Mouse (Mus musculus) forelimb bud, embryonic 11.5 days (tissue): ENCODE results near the gene Grap.

Experiments
- DNase-seq: peaks from one replicate; pipeline ENCODE4 v3.0.0-alpha.2; 2012; ENCODE audit warnings: low read depth, low spot score

Grap gene

GRCm38 (mm10) chr11:61683907-61684731 is 31.1 kb downstream of the Grap start, which contains the start of gene Fam83g:
Gene Fam83g, plus strand, starts transcription at chr11:61684091.
- DNase-seq: peak; percentile 34

GRCm38 (mm10) chr11:61685119-61685725 is 32.2 kb downstream of the Grap start:
- no peak for DNase-seq

- no peak for DNase-seq
Measured at GRCm38 (mm10) chr11:61686141-61686540, 33.1 kb downstream of the Grap start.

- DNase-seq: no peak
Measured at GRCm38 (mm10) chr11:61686906-61687453, 33.9 kb downstream of the Grap start.

- DNase-seq: no peak
Measured at GRCm38 (mm10) chr11:61687595-61687994, 34.5 kb downstream of the Grap start.

- no peak for DNase-seq
Measured at GRCm38 (mm10) chr11:61692996-61693395, 39.9 kb downstream of the Grap start.

- no peak for DNase-seq
Measured at GRCm38 (mm10) chr11:61698852-61699251, 45.8 kb downstream of the Grap start.

GRCm38 (mm10) chr11:61699460-61699859 is 46.4 kb downstream of the Grap start:
- no peak for DNase-seq

GRCm38 (mm10) chr11:61699933-61700332 is 46.9 kb downstream of the Grap start:
- DNase-seq: no peak

GRCm38 (mm10) chr11:61701696-61702095 is 48.6 kb downstream of the Grap start:
- DNase-seq: no peak

- DNase-seq: no peak
Measured at GRCm38 (mm10) chr11:61702494-61702893, 49.4 kb downstream of the Grap start.

- no peak for DNase-seq
Measured at GRCm38 (mm10) chr11:61705581-61705980, 52.5 kb downstream of the Grap start.

- no peak for DNase-seq
Measured at GRCm38 (mm10) chr11:61706232-61706631, 53.2 kb downstream of the Grap start.

- DNase-seq: no peak
Measured at GRCm38 (mm10) chr11:61708928-61709327, 55.9 kb downstream of the Grap start.

- DNase-seq: no peak
Measured at GRCm38 (mm10) chr11:61713157-61713855, 60.2 kb downstream of the Grap start.

- peak; percentile 87 for DNase-seq
Measured at GRCm38 (mm10) chr11:61714346-61715117, 61.5 kb downstream of the Grap start.

GRCm38 (mm10) chr11:61715130-61715529 is 62.1 kb downstream of the Grap start:
- no peak for DNase-seq

GRCm38 (mm10) chr11:61717990-61718389 is 64.9 kb downstream of the Grap start:
- DNase-seq: no peak

- DNase-seq: no peak
Measured at GRCm38 (mm10) chr11:61719387-61719786, 66.3 kb downstream of the Grap start.

- DNase-seq: no peak
Measured at GRCm38 (mm10) chr11:61719826-61720225, 66.8 kb downstream of the Grap start.

GRCm38 (mm10) chr11:61720636-61721035 is 67.6 kb downstream of the Grap start, which contains the start of gene Slc5a10:
Gene Slc5a10, minus strand, starts transcription at chr11:61720826.
- DNase-seq: no peak
